Mouse (Mus musculus): ENCODE results near the gene Ube2m. TPM values are rescaled to one million over a fixed set of nuclear protein-coding genes. Genes with fewer than 3 reads are reported as not detected.

The Ube2m gene
- polyA plus RNA-seq (2014; fragmentation: Illumina TruSeq; extraction: RNeasy Lipid Tissue Mini Kit (QIAGEN cat#74804); ENCODE audit: low read depth, low replicate concordance), result 123 TPM

DNA sequence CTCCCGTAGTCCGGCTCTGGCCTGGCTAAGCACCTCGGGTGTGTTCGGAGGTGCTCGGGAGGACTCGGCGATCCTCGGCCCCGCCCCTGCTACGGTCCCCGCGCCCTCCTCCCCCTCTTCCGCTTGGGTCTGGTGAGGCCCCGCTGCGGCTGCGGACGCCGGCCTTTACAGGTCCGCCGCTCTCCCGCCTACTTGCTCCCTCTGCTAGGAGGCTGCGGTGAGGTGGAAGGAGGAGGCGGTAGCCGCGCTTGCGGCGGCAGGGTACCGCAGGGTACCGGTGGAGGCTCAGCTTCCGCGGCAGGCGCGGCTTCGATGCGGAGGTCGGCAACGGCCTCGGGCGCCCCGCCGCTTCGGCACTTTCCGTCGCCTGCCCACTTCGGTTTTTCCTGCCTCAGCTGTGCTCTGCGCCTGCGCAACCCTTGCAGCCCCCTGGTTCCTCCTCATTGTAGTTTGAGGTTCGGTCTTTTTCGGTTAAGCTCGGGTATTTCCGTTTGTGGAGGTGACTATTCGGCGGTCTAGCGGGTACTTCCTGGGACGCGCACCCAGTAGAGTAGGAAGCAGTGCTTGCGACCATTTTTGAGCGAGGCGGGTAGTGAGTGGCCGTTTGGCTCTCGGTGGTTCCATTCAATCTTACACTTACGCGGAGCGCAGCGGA, at the start of gene Ube2m:
Ube2m (minus strand) TSS at position 375 of the 655 bp plus-strand sequence.

DNA sequence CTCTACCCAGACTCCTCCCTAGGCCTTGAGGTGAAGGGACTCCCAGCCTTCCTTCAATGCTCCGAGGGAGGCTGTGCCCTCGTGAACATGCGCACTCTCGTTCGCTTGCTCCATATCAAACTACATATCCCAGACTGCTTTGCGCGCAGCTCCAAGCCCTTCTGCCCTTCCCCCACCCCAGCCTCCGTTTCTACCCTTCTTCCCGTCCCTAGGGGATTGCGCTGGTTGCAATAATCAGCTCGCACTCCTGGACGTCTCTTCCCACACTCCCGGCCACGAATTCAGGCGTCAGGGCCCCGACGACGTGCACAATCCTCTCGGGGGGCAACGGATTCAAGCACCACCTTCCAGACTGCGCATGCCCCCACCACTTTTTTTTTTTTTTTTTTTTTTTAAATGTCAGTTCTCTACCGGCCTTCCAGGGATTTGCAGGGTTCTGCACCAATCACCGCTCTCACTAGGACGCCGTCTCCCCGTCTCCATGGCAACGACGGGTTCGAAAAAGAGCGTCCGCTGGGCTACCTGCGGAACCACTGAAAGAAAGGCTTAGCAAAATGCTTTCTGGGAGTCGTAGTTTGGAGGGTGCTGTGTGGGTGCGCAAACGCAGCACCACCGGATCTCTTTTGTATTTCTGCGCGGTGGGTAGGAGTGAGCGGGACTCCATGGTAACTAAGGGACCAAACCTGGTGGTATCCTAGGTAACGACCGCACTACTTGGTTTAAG, 16.4 kb upstream of the Ube2m start, which contains the start of gene Mzf1:
Mzf1 (minus strand) TSS at position 478 of the 724 bp plus-strand sequence.

GRCm38 (mm10) chr7:13034148-13034977, 3.7 kb downstream of the Ube2m start, which contains the start of gene Chmp2a:
Gene Chmp2a (minus strand): TSS chr7:13034807.

GRCm38 (mm10) chr7:13010005-13010908, 27.8 kb downstream of the Ube2m start, which contains the start of gene Zbtb45:
Gene Zbtb45 (minus strand): TSS chr7:13010034.

DNA sequence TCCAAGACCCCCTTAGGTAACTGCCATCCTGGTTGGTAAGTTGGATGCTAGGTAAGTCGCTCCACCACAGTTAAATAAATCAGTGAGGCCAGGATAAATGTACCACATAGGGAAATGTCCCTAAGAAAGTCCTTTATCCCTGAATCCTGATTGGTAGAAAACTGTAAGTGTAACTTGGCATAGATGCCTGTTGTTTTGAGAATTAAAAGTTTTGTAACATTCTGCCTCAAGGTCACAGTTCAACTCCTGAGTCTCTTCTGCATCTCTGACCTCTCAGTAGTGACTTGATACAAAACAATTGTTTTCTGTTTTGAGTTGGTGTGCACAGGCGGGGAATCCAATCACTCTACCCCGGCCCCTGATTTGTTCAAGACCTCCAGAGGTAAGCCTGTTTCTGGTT, 39.2 kb downstream of the Ube2m start, which contains the start of gene Trim28:
Trim28 (plus strand) TSS at position 264 of the 400 bp plus-strand sequence.

DNA sequence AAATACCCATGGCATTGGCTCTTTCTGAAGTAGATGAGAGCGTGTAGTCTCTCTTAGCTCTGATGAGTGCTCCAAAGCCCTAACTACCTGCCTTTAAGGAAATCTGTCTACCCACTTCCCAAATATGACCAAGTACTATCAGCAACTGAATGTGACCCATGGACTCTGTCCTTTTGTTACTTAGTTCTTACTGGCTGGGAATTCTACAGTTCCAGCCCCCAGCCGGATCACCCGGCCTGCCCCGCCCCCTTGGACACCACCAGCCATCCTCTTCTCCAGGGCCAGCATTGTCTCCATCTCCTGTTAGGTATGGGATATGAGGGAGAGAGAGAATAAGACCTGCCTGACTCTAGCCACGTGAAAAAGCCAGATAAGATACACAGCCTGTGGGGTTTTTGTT, 40.0 kb downstream of the Ube2m start, which contains the start of gene Slc27a5:
Slc27a5 (minus strand) TSS at position 140 of the 400 bp plus-strand sequence.

Other genes with a start within 250 kb of the Ube2m start
- 12.1 TPM for gene Zscan18, start 234.6 kb downstream of the Ube2m start, polyA plus RNA-seq (2014; fragmentation: Illumina TruSeq; extraction: RNeasy Lipid Tissue Mini Kit (QIAGEN cat#74804); ENCODE audit: low read depth, low replicate concordance)
- 34.9 TPM for gene Zfp329, start 219.4 kb downstream of the Ube2m start, polyA plus RNA-seq (2014; fragmentation: Illumina TruSeq; extraction: RNeasy Lipid Tissue Mini Kit (QIAGEN cat#74804); ENCODE audit: low read depth, low replicate concordance)
- gene Zfp110, start 203.5 kb downstream of the Ube2m start, polyA plus RNA-seq (2014; fragmentation: Illumina TruSeq; extraction: RNeasy Lipid Tissue Mini Kit (QIAGEN cat#74804); ENCODE audit: low read depth, low replicate concordance), result 179 TPM
- gene Zfp128, start 157.1 kb downstream of the Ube2m start, polyA plus RNA-seq (2014; fragmentation: Illumina TruSeq; extraction: RNeasy Lipid Tissue Mini Kit (QIAGEN cat#74804); ENCODE audit: low read depth, low replicate concordance), result 16.0 TPM
- gene Zscan22, start 140.5 kb downstream of the Ube2m start, polyA plus RNA-seq (2014; fragmentation: Illumina TruSeq; extraction: RNeasy Lipid Tissue Mini Kit (QIAGEN cat#74804); ENCODE audit: low read depth, low replicate concordance), result 13.5 TPM
- gene Rps5, start 116.0 kb downstream of the Ube2m start, polyA plus RNA-seq (2014; fragmentation: Illumina TruSeq; extraction: RNeasy Lipid Tissue Mini Kit (QIAGEN cat#74804); ENCODE audit: low read depth, low replicate concordance), result 10.1 TPM
- gene Rnf225, start 110.9 kb downstream of the Ube2m start, polyA plus RNA-seq (2014; fragmentation: Illumina TruSeq; extraction: RNeasy Lipid Tissue Mini Kit (QIAGEN cat#74804); ENCODE audit: low read depth, low replicate concordance), result 0.15 TPM
- gene Zfp324, start 72.4 kb downstream of the Ube2m start, polyA plus RNA-seq (2014; fragmentation: Illumina TruSeq; extraction: RNeasy Lipid Tissue Mini Kit (QIAGEN cat#74804); ENCODE audit: low read depth, low replicate concordance), result 0.43 TPM
- gene Zfp446, start 60.4 kb downstream of the Ube2m start, polyA plus RNA-seq (2014; fragmentation: Illumina TruSeq; extraction: RNeasy Lipid Tissue Mini Kit (QIAGEN cat#74804); ENCODE audit: low read depth, low replicate concordance), result 5.4 TPM
- gene Slc27a5, start 40.1 kb downstream of the Ube2m start, polyA plus RNA-seq (2014; fragmentation: Illumina TruSeq; extraction: RNeasy Lipid Tissue Mini Kit (QIAGEN cat#74804); ENCODE audit: low read depth, low replicate concordance), result not detected
- gene Trim28, start 39.2 kb downstream of the Ube2m start, polyA plus RNA-seq (2014; fragmentation: Illumina TruSeq; extraction: RNeasy Lipid Tissue Mini Kit (QIAGEN cat#74804); ENCODE audit: low read depth, low replicate concordance), result 84.5 TPM
- 0.31 TPM for gene Zbtb45, start 28.2 kb downstream of the Ube2m start, polyA plus RNA-seq (2014; fragmentation: Illumina TruSeq; extraction: RNeasy Lipid Tissue Mini Kit (QIAGEN cat#74804); ENCODE audit: low read depth, low replicate concordance)
- gene Chmp2a, start 3.5 kb downstream of the Ube2m start, polyA plus RNA-seq (2014; fragmentation: Illumina TruSeq; extraction: RNeasy Lipid Tissue Mini Kit (QIAGEN cat#74804); ENCODE audit: low read depth, low replicate concordance), result 93.6 TPM
- 2.5 TPM for gene Mzf1, start 16.5 kb upstream of the Ube2m start, polyA plus RNA-seq (2014; fragmentation: Illumina TruSeq; extraction: RNeasy Lipid Tissue Mini Kit (QIAGEN cat#74804); ENCODE audit: low read depth, low replicate concordance)
- gene Vmn1r85, start 56.9 kb upstream of the Ube2m start, polyA plus RNA-seq (2014; fragmentation: Illumina TruSeq; extraction: RNeasy Lipid Tissue Mini Kit (QIAGEN cat#74804); ENCODE audit: low read depth, low replicate concordance), result not detected
- gene Vmn1r86, start 81.6 kb upstream of the Ube2m start, polyA plus RNA-seq (2014; fragmentation: Illumina TruSeq; extraction: RNeasy Lipid Tissue Mini Kit (QIAGEN cat#74804); ENCODE audit: low read depth, low replicate concordance), result not detected
- gene Vmn1r87, start 101.9 kb upstream of the Ube2m start, polyA plus RNA-seq (2014; fragmentation: Illumina TruSeq; extraction: RNeasy Lipid Tissue Mini Kit (QIAGEN cat#74804); ENCODE audit: low read depth, low replicate concordance), result not detected
- gene Vmn1r88, start 121.3 kb upstream of the Ube2m start, polyA plus RNA-seq (2014; fragmentation: Illumina TruSeq; extraction: RNeasy Lipid Tissue Mini Kit (QIAGEN cat#74804); ENCODE audit: low read depth, low replicate concordance), result 0.20 TPM
- gene Vmn1r89, start 174.7 kb upstream of the Ube2m start, polyA plus RNA-seq (2014; fragmentation: Illumina TruSeq; extraction: RNeasy Lipid Tissue Mini Kit (QIAGEN cat#74804); ENCODE audit: low read depth, low replicate concordance), result not detected
- 15.7 TPM for gene Lig1, start 239.0 kb upstream of the Ube2m start, polyA plus RNA-seq (2014; fragmentation: Illumina TruSeq; extraction: RNeasy Lipid Tissue Mini Kit (QIAGEN cat#74804); ENCODE audit: low read depth, low replicate concordance)
- gene Zswim9, start 240.4 kb upstream of the Ube2m start, polyA plus RNA-seq (2014; fragmentation: Illumina TruSeq; extraction: RNeasy Lipid Tissue Mini Kit (QIAGEN cat#74804); ENCODE audit: low read depth, low replicate concordance), result 3.7 TPM